Mouse (Mus musculus) testis, adult 2 months (tissue): ENCODE results near the gene Polr1b. TPM values are rescaled to one million over a fixed set of nuclear protein-coding genes. Genes with fewer than 3 reads are reported as not detected.

Experiments used
- H3K27ac ChIP-seq: fragments of 200-500 bp; 2 replicates; pipeline ENCODE4 v1.5.1; 2012; ENCODE audit warnings: low read depth, low read length; ENCODE audit not compliant: control insufficient read depth, insufficient read depth
- H3K27me3 ChIP-seq: fragments of 200-500 bp; 2 replicates; pipeline ENCODE4 v1.6.1; 2012; ENCODE audit warnings: mild to moderate bottlenecking, low read length, moderate library complexity; ENCODE audit not compliant: control insufficient read depth, insufficient read depth
- H3K36me3 ChIP-seq: fragments of 200-500 bp; 2 replicates; pipeline ENCODE4 v1.6.1; 2012; ENCODE audit warnings: mild to moderate bottlenecking, low read length; ENCODE audit not compliant: control insufficient read depth, insufficient read depth
- H3K4me1 ChIP-seq: fragments of 200-500 bp; 2 replicates; pipeline ENCODE4 v1.6.1; 2012; ENCODE audit warnings: low read length; ENCODE audit not compliant: control insufficient read depth, insufficient read depth
- H3K4me3 ChIP-seq: fragments of 200-500 bp; 2 replicates; pipeline ENCODE4 v1.5.1; 2012; ENCODE audit warnings: low read depth, mild to moderate bottlenecking, low read length, moderate library complexity, mixed read lengths; ENCODE audit not compliant: control insufficient read depth
- CTCF ChIP-seq: fragments of 200-500 bp; IDR thresholded peaks from 2 replicates; pipeline ENCODE4 v1.5.1; 2012; ENCODE audit warnings: low read depth, mild to moderate bottlenecking, inconsistent platforms, low read length, moderate library complexity; ENCODE audit not compliant: control insufficient read depth, insufficient read depth, insufficient replicate concordance
- POLR2A ChIP-seq: fragments of 200-500 bp; IDR thresholded peaks from 2 replicates; pipeline ENCODE4 v1.6.1; 2012; ENCODE audit warnings: low read depth, mild to moderate bottlenecking, inconsistent platforms, low read length, moderate library complexity; ENCODE audit not compliant: control insufficient read depth
- polyA plus RNA-seq: library from polyadenylated mRNA; depleted of rRNA; stranded (reverse); fragments of >200 nt; gene quantifications from 2 replicates; pipeline ENCODE4 v1.2.3, GENCODE M21; 2012; rRNA removed

Polr1b gene
- 4.5 and 4.9 TPM in 2 replicates for polyA plus RNA-seq

- peak within 1 kb of the TSS; percentile 91 for H3K4me3 ChIP-seq
- TF ChIP-seq POLR2A: peak; percentile 58
- TF ChIP-seq CTCF: no peak
- no peaks in the 10 kb centered on the region for H3K36me3 ChIP-seq
- H3K27ac ChIP-seq: no peak within 1 kb of the TSS
- no peaks in the 10 kb centered on the region for H3K27me3 ChIP-seq
- H3K4me1 ChIP-seq: peaks cover 4% of the 10 kb centered on the region
These were observed at the start of gene Polr1b for GRCm38 (mm10) chr2:129100784-129101310. Gene Polr1b, plus strand, starts transcription at chr2:129100995.

- Histone ChIP-seq H3K27ac (no peak overlapping the region), H3K27me3 (no peaks in the 10 kb centered on the region), H3K36me3 (no peaks in the 10 kb centered on the region), H3K4me1 (no peaks in the 10 kb centered on the region; the same call in 1 of the 2 replicates), H3K4me3 (no peak overlapping the region)
- no peak for TF ChIP-seq POLR2A
These were observed 48.3 kb upstream of the Polr1b start for GRCm38 (mm10) chr2:129052451-129052983.

GRCm38 (mm10) chr2:129055741-129056140 lies 45.1 kb upstream of the Polr1b start:
- H3K4me3 ChIP-seq: no peak overlapping the region
- no peaks in the 10 kb centered on the region for H3K36me3 ChIP-seq
- H3K4me1 ChIP-seq: no peaks in the 10 kb centered on the region; the same call in 1 of the 2 replicates
- H3K27me3 ChIP-seq: no peaks in the 10 kb centered on the region
- H3K27ac ChIP-seq: no peak overlapping the region
- no peak for TF ChIP-seq CTCF
- no peak for TF ChIP-seq POLR2A

GRCm38 (mm10) chr2:129056597-129056996 lies 44.2 kb upstream of the Polr1b start:
- no peaks in the 10 kb centered on the region for H3K36me3 ChIP-seq
- H3K4me3 ChIP-seq: no peak overlapping the region
- H3K4me1 ChIP-seq: no peaks in the 10 kb centered on the region; the same call in 1 of the 2 replicates
- TF ChIP-seq POLR2A (no peak), CTCF (peak; percentile 49)
- no peak overlapping the region for H3K27ac ChIP-seq
- H3K27me3 ChIP-seq: no peaks in the 10 kb centered on the region

GRCm38 (mm10) chr2:129057256-129057655 lies 43.5 kb upstream of the Polr1b start:
- Histone ChIP-seq H3K27ac (no peak overlapping the region), H3K27me3 (no peaks in the 10 kb centered on the region), H3K4me3 (no peak overlapping the region), H3K4me1 (no peaks in the 10 kb centered on the region; the same call in 1 of the 2 replicates), H3K36me3 (no peaks in the 10 kb centered on the region)
- TF ChIP-seq CTCF (no peak), POLR2A (no peak)

GRCm38 (mm10) chr2:129057920-129058361 lies 42.9 kb upstream of the Polr1b start:
- H3K4me3 ChIP-seq: no peak overlapping the region
- TF ChIP-seq POLR2A: no peak
- TF ChIP-seq CTCF: no peak
- H3K27me3 ChIP-seq: no peaks in the 10 kb centered on the region
- no peaks in the 10 kb centered on the region; the same call in 1 of the 2 replicates for H3K4me1 ChIP-seq
- no peak overlapping the region for H3K27ac ChIP-seq
- H3K36me3 ChIP-seq: no peaks in the 10 kb centered on the region

GRCm38 (mm10) chr2:129061456-129062059 lies 39.2 kb upstream of the Polr1b start:
- Histone ChIP-seq H3K4me1 (peaks cover 6% of the 10 kb centered on the region), H3K36me3 (no peaks in the 10 kb centered on the region), H3K27ac (no peak overlapping the region), H3K4me3 (no peak overlapping the region), H3K27me3 (no peaks in the 10 kb centered on the region)
- TF ChIP-seq CTCF (no peak), POLR2A (no peak)
